ENCODE assay signal across 20 mouse cellular contexts in genomic region chr4:133294084-133294483, GRCm38 (mm10). TPM values are rescaled to one million over a fixed set of nuclear protein-coding genes. Genes with fewer than 3 reads are reported as not detected.
DNase-seq lines count a peak whose midpoint lies in the region; ATAC-seq and TF ChIP-seq lines count a peak whose summit lies in the region.
"Had no signal": no experiment of that assay in that cellular context is flagged by ENCODE, and none has a peak within 500 bp of the region (broad histone marks: within the 10 kb centered on the region; RNA-seq: fewer than 3 reads in every experiment).

No protein-coding gene starts in this region.

- peak overlapping the region; percentile 87 for H3K27ac ChIP-seq in hindbrain, embryonic 10.5 days
- no peak overlapping the region for H3K27ac ChIP-seq in hindbrain, postnatal 0 days
- peak overlapping the region; percentile 68; the same call in 1 of the 2 replicates for H3K27ac ChIP-seq in midbrain, embryonic 12.5 days (replicated peaks)
- H3K27ac ChIP-seq in midbrain, embryonic 16.5 days (ENCODE audit: low read length): no peak overlapping the region
- H3K27ac ChIP-seq in embryonic facial prominence, embryonic 14.5 days (replicated peaks; ENCODE audit: low read depth, low read length): no peak overlapping the region
- H3K27ac ChIP-seq: embryonic facial prominence, embryonic 15.5 days; heart, embryonic 13.5 days; left cerebral cortex, adult 2 months had no signal

- peaks cover 60% of the 10 kb centered on the region for H3K4me1 ChIP-seq in hindbrain, embryonic 10.5 days (replicated peaks)
- peaks cover 22% of the 10 kb centered on the region for H3K4me1 ChIP-seq in hindbrain, postnatal 0 days (ENCODE audit: insufficient read depth, low read length)
- H3K4me1 ChIP-seq in midbrain, embryonic 12.5 days: peaks cover 35% of the 10 kb centered on the region
- H3K4me1 ChIP-seq in midbrain, embryonic 16.5 days (ENCODE audit: control insufficient read depth, insufficient read depth, low read length): peaks cover 14% of the 10 kb centered on the region; the same call in 1 of the 2 replicates
- peaks cover 10% of the 10 kb centered on the region for H3K4me1 ChIP-seq in embryonic facial prominence, embryonic 14.5 days (ENCODE audit: control insufficient read depth, insufficient read depth, low read length)

- no peak overlapping the region; the same call in 1 of the 2 replicates for H3K9ac ChIP-seq in hindbrain, postnatal 0 days (replicated peaks; ENCODE audit: low read length)
- peak overlapping the region; percentile 43 for H3K9ac ChIP-seq in midbrain, embryonic 12.5 days (replicated peaks)
- H3K9ac ChIP-seq in midbrain, embryonic 16.5 days (ENCODE audit: low read depth, low read length): no peak overlapping the region
- H3K9ac ChIP-seq in embryonic facial prominence, embryonic 14.5 days (ENCODE audit: low read depth, low read length): peak overlapping the region; percentile 40; the same call in 1 of the 2 replicates
- H3K9ac ChIP-seq: embryonic facial prominence, embryonic 15.5 days; liver, postnatal 0 days had no signal

- no peaks in the 10 kb centered on the region for H3K9me3 ChIP-seq in hindbrain, embryonic 10.5 days
- H3K9me3 ChIP-seq in hindbrain, postnatal 0 days (ENCODE audit: low read length): no peaks in the 10 kb centered on the region
- H3K9me3 ChIP-seq in midbrain, embryonic 12.5 days: no peaks in the 10 kb centered on the region
- H3K9me3 ChIP-seq in midbrain, embryonic 16.5 days (replicated peaks; ENCODE audit: control insufficient read depth, low read length, poor library complexity, severe bottlenecking): no peaks in the 10 kb centered on the region
- no peaks in the 10 kb centered on the region for H3K9me3 ChIP-seq in embryonic facial prominence, embryonic 14.5 days (ENCODE audit: control insufficient read depth, low read length)
- H3K9me3 ChIP-seq: embryonic facial prominence, embryonic 15.5 days; heart, embryonic 13.5 days had no signal

- H3K4me2 ChIP-seq in hindbrain, postnatal 0 days (ENCODE audit: low read depth, low read length): no peak overlapping the region
- H3K4me2 ChIP-seq in midbrain, embryonic 12.5 days (replicated peaks): no peak overlapping the region
- H3K4me2 ChIP-seq in midbrain, embryonic 16.5 days (ENCODE audit: low read length): no peak overlapping the region
- no peak overlapping the region for H3K4me2 ChIP-seq in embryonic facial prominence, embryonic 14.5 days (ENCODE audit: low read depth, low read length)
- H3K4me2 ChIP-seq: embryonic facial prominence, embryonic 15.5 days; heart, embryonic 13.5 days had no signal

- H3K4me3 ChIP-seq in hindbrain, embryonic 10.5 days: 0 out of 2 replicates have a peak overlapping the region, but pooled peaks have one; percentile 32
- H3K4me3 ChIP-seq in hindbrain, postnatal 0 days (ENCODE audit: low read length): no peak overlapping the region
- no peak overlapping the region for H3K4me3 ChIP-seq in midbrain, embryonic 12.5 days
- H3K4me3 ChIP-seq in midbrain, embryonic 16.5 days (ENCODE audit: low read depth, low read length): no peak overlapping the region
- H3K4me3 ChIP-seq in embryonic facial prominence, embryonic 14.5 days (ENCODE audit: low read depth, low read length): no peak overlapping the region
- H3K4me3 ChIP-seq: embryonic facial prominence, embryonic 15.5 days; heart, embryonic 13.5 days; left cerebral cortex, adult 2 months had no signal

- ATAC-seq in hindbrain, postnatal 0 days: no peak
- no peak for ATAC-seq in midbrain, embryonic 12.5 days (ENCODE audit: low FRiP score, low read depth)
- ATAC-seq in midbrain, embryonic 16.5 days: no peak
- no peak for ATAC-seq in embryonic facial prominence, embryonic 14.5 days (ENCODE audit: low read depth)
- ATAC-seq: intestine, postnatal 0 days; liver, postnatal 0 days had no signal

- DNase-seq in cerebellum, adult 11-12 months: peak; percentile 26
- DNase-seq in cerebellum, adult 11 months: no peak
- DNase-seq in hindbrain, embryonic 10.5 days (ENCODE audit: low spot score): no peak
- no peak for DNase-seq in hindbrain, postnatal 0 days (ENCODE audit: low spot score)
- DNase-seq in embryonic facial prominence, embryonic 14.5 days (ENCODE audit: low spot score): no peak
- DNase-seq in adrenal gland, postnatal 4 days (ENCODE audit: low spot score in 2 of 2): no peak
- DNase-seq: adrenal gland, postnatal 14 days; cerebellum, adult 9-11 months; gastrocnemius, postnatal 14 days; heart, postnatal 4 days; liver, postnatal 0 days; lung, postnatal 36 days; right cerebral cortex, adult 18-20 months; spleen, adult 18-20 months had no signal

- peaks cover 19% of the 10 kb centered on the region for H3K27me3 ChIP-seq in hindbrain, embryonic 10.5 days (ENCODE audit: insufficient read depth, poor library complexity, severe bottlenecking)
- H3K27me3 ChIP-seq in hindbrain, postnatal 0 days (ENCODE audit: insufficient read depth, low read length): no peaks in the 10 kb centered on the region
- H3K27me3 ChIP-seq in midbrain, embryonic 12.5 days: peaks cover 12% of the 10 kb centered on the region; the same call in 1 of the 2 replicates
- no peaks in the 10 kb centered on the region for H3K27me3 ChIP-seq in midbrain, embryonic 16.5 days (ENCODE audit: control insufficient read depth, insufficient read depth, low read depth, low read length)
- no peaks in the 10 kb centered on the region for H3K27me3 ChIP-seq in embryonic facial prominence, embryonic 14.5 days (replicated peaks; ENCODE audit: control insufficient read depth, insufficient read depth, low read length)
- H3K27me3 ChIP-seq: embryonic facial prominence, embryonic 15.5 days had no signal

- WGBS in hindbrain, embryonic 10.5 days: 22% methylated on average over 11 of the region's 11 CpGs
- 37% methylated on average over 11 of the region's 11 CpGs for WGBS in hindbrain, postnatal 0 days
- WGBS in midbrain, embryonic 12.5 days: 22% methylated on average over 10 of the region's 11 CpGs
- 34% methylated on average over 11 of the region's 11 CpGs for WGBS in midbrain, embryonic 16.5 days
- WGBS in embryonic facial prominence, embryonic 14.5 days: 29% methylated on average over 10 of the region's 11 CpGs

- H3K36me3 ChIP-seq in hindbrain, embryonic 10.5 days: peaks cover 28% of the 10 kb centered on the region
- H3K36me3 ChIP-seq in hindbrain, postnatal 0 days (ENCODE audit: insufficient read depth, low read length): peaks cover 14% of the 10 kb centered on the region
- peaks cover 23% of the 10 kb centered on the region for H3K36me3 ChIP-seq in midbrain, embryonic 12.5 days
- H3K36me3 ChIP-seq in midbrain, embryonic 16.5 days (ENCODE audit: control insufficient read depth, insufficient read depth, low read length): peaks cover 14% of the 10 kb centered on the region; the same call in 1 of the 2 replicates
- H3K36me3 ChIP-seq in embryonic facial prominence, embryonic 14.5 days (ENCODE audit: control insufficient read depth, insufficient read depth, low read length): peaks cover 39% of the 10 kb centered on the region

- no peak for TF ChIP-seq CTCF in hindbrain, postnatal 0 days (IDR thresholded peaks at IDR 0.05; ENCODE audit: low read depth)

RNA-seq across cellular contexts. Expression of gene Tmem222, which starts 16.5 kb away (rescaled TPM):
- polyA plus RNA-seq in hindbrain, embryonic 10.5 days (2016; fragmentation: Nextera tagmentation; extraction: Ambion mirVana): 82.8 and 87.8 TPM in 2 replicates
- total RNA-seq in hindbrain, postnatal 0 days (2014; rRNA removed): 120 and 138 TPM in 2 replicates
- polyA plus RNA-seq in hindbrain, postnatal 0 days (2015; fragmentation: Nextera tagmentation; extraction: Ambion mirVana): 127 and 136 TPM in 2 replicates
- 79.9 and 85.5 TPM in 2 replicates for polyA plus RNA-seq in midbrain, embryonic 12.5 days (2016; fragmentation: Nextera tagmentation; extraction: Ambion mirVana)
- 111 and 121 TPM in 2 replicates for polyA plus RNA-seq in midbrain, embryonic 16.5 days (2015; fragmentation: Nextera tagmentation; extraction: Ambion mirVana)
- polyA plus RNA-seq in embryonic facial prominence, embryonic 14.5 days (2014; fragmentation: Nextera tagmentation; extraction: Ambion mirVana): 68.3 and 80.7 TPM in 2 replicates
- total RNA-seq in adrenal gland, postnatal 4 days (2021): 10 to 100 TPM; 65.5 to 78.0 TPM

RNA-seq across cellular contexts. Expression of gene Sytl1, which starts 31.2 kb away (rescaled TPM):
- 1.2 and 1.6 TPM in 2 replicates for polyA plus RNA-seq in hindbrain, embryonic 10.5 days (2016; fragmentation: Nextera tagmentation; extraction: Ambion mirVana)
- 1.4 TPM in 1 of 2 replicates, not detected in the other for total RNA-seq in hindbrain, postnatal 0 days (2014; rRNA removed)
- 0.18 and 0.40 TPM in 2 replicates for polyA plus RNA-seq in hindbrain, postnatal 0 days (2015; fragmentation: Nextera tagmentation; extraction: Ambion mirVana)
- 1.3 and 1.8 TPM in 2 replicates for polyA plus RNA-seq in midbrain, embryonic 12.5 days (2016; fragmentation: Nextera tagmentation; extraction: Ambion mirVana)
- 0.16 and 0.25 TPM in 2 replicates for polyA plus RNA-seq in midbrain, embryonic 16.5 days (2015; fragmentation: Nextera tagmentation; extraction: Ambion mirVana)
- polyA plus RNA-seq in embryonic facial prominence, embryonic 14.5 days (2014; fragmentation: Nextera tagmentation; extraction: Ambion mirVana): 11.0 and 11.5 TPM in 2 replicates
- 1 to 10 TPM; 1.5 to 2.4 TPM for total RNA-seq in adrenal gland, postnatal 4 days (2021)

RNA-seq across cellular contexts. Expression of gene Map3k6, which starts 53.5 kb away (rescaled TPM):
- polyA plus RNA-seq in hindbrain, embryonic 10.5 days (2016; fragmentation: Nextera tagmentation; extraction: Ambion mirVana): 1.7 and 1.9 TPM in 2 replicates
- 7.2 and 11.7 TPM in 2 replicates for total RNA-seq in hindbrain, postnatal 0 days (2014; rRNA removed)
- polyA plus RNA-seq in hindbrain, postnatal 0 days (2015; fragmentation: Nextera tagmentation; extraction: Ambion mirVana): 4.7 and 5.8 TPM in 2 replicates
- polyA plus RNA-seq in midbrain, embryonic 12.5 days (2016; fragmentation: Nextera tagmentation; extraction: Ambion mirVana): 1.9 and 2.8 TPM in 2 replicates
- polyA plus RNA-seq in midbrain, embryonic 16.5 days (2015; fragmentation: Nextera tagmentation; extraction: Ambion mirVana): 2.8 TPM in 2 replicates
- 6.0 and 7.9 TPM in 2 replicates for polyA plus RNA-seq in embryonic facial prominence, embryonic 14.5 days (2014; fragmentation: Nextera tagmentation; extraction: Ambion mirVana)
- total RNA-seq in adrenal gland, postnatal 4 days (2021): 10 to 100 TPM; 24.8 to 25.2 TPM

RNA-seq across cellular contexts. Expression of gene Wdtc1, which starts 59.2 kb away (rescaled TPM):
- polyA plus RNA-seq in hindbrain, embryonic 10.5 days (2016; fragmentation: Nextera tagmentation; extraction: Ambion mirVana): 19.5 and 22.0 TPM in 2 replicates
- total RNA-seq in hindbrain, postnatal 0 days (2014; rRNA removed): 47.7 and 51.9 TPM in 2 replicates
- polyA plus RNA-seq in hindbrain, postnatal 0 days (2015; fragmentation: Nextera tagmentation; extraction: Ambion mirVana): 12.8 and 14.9 TPM in 2 replicates
- 24.2 and 26.1 TPM in 2 replicates for polyA plus RNA-seq in midbrain, embryonic 12.5 days (2016; fragmentation: Nextera tagmentation; extraction: Ambion mirVana)
- polyA plus RNA-seq in midbrain, embryonic 16.5 days (2015; fragmentation: Nextera tagmentation; extraction: Ambion mirVana): 20.1 and 20.7 TPM in 2 replicates
- 17.4 and 17.6 TPM in 2 replicates for polyA plus RNA-seq in embryonic facial prominence, embryonic 14.5 days (2014; fragmentation: Nextera tagmentation; extraction: Ambion mirVana)
- total RNA-seq in adrenal gland, postnatal 4 days (2021): 10 to 100 TPM; 36.3 to 39.9 TPM

Comparison
In these comparisons a context has a peak if more than half of its experiments do, and no peak if none do; other contexts are left out.
1. H3K27ac ChIP-seq: peak in hindbrain, embryonic 10.5 days (single experiment) and midbrain, embryonic 12.5 days (single experiment); none in hindbrain, postnatal 0 days (single experiment), midbrain, embryonic 16.5 days (single experiment) and embryonic facial prominence, embryonic 14.5 days (single experiment).
2. H3K9ac ChIP-seq: peak in midbrain, embryonic 12.5 days (single experiment) and embryonic facial prominence, embryonic 14.5 days (single experiment); none in hindbrain, postnatal 0 days (single experiment) and midbrain, embryonic 16.5 days (single experiment).